Comparison of ENCODE assay signal across 26 mouse cellular contexts in genomic region chr4:107732182-107732581, GRCm38 (mm10). TPM values are rescaled to one million over a fixed set of nuclear protein-coding genes. Genes with fewer than 3 reads are reported as not detected.
A peak's percentile ranks its signal among the peaks of the same experiment; 100 is the strongest.
DNase-seq lines count a peak whose midpoint lies in the region; ATAC-seq and TF ChIP-seq lines count a peak whose summit lies in the region.
"Had no signal": no experiment of that assay in that cellular context is flagged by ENCODE, and none has a peak within 500 bp of the region (broad histone marks: within the 10 kb centered on the region; RNA-seq: fewer than 3 reads in every experiment).

No protein-coding gene starts in this region.

- no peaks in the 10 kb centered on the region for H3K27me3 ChIP-seq in forebrain, embryonic 15.5 days
- H3K27me3 ChIP-seq in forebrain, embryonic 12.5 days, result peaks cover 8% of the 10 kb centered on the region; the same call in 1 of the 2 replicates
- H3K27me3 ChIP-seq in midbrain, embryonic 10.5 days (ENCODE audit: low read depth, poor library complexity, severe bottlenecking), result peaks cover 37% of the 10 kb centered on the region
- H3K27me3 ChIP-seq in midbrain, embryonic 16.5 days (ENCODE audit: control insufficient read depth, insufficient read depth, low read depth, low read length), result no peaks in the 10 kb centered on the region
- H3K27me3 ChIP-seq in limb, embryonic 12.5 days, result peaks cover 56% of the 10 kb centered on the region
- no peaks in the 10 kb centered on the region; the same call in 1 of the 2 replicates for H3K27me3 ChIP-seq in liver, postnatal 0 days (ENCODE audit: insufficient read depth, low read length)

- no peak overlapping the region for H3K4me3 ChIP-seq in forebrain, embryonic 15.5 days
- H3K4me3 ChIP-seq in forebrain, embryonic 12.5 days (replicated peaks), result no peak overlapping the region
- 0 out of 2 replicates have a peak overlapping the region, but pooled peaks have one; percentile 16 for H3K4me3 ChIP-seq in midbrain, embryonic 10.5 days
- no peak overlapping the region for H3K4me3 ChIP-seq in midbrain, embryonic 16.5 days (ENCODE audit: low read depth, low read length)
- H3K4me3 ChIP-seq in limb, embryonic 12.5 days (replicated peaks), result no peak overlapping the region
- H3K4me3 ChIP-seq in liver, postnatal 0 days (ENCODE audit: low read depth, low read length), result no peak overlapping the region
- H3K4me3 ChIP-seq: gastrocnemius, adult 2 months; heart, embryonic 10.5 days; kidney, embryonic 15.5 days; midbrain, embryonic 12.5 days had no signal

- DNase-seq in midbrain, embryonic 10.5 days (ENCODE audit: low spot score), result no peak
- DNase-seq in embryo, embryonic 9.5 days (ENCODE audit: extremely low spot score), result peak; percentile 45
- DNase-seq in ovary, adult 18-20 months (ENCODE audit: low spot score), result no peak
- no peak for DNase-seq in liver, postnatal 0 days
- DNase-seq: adrenal gland, postnatal 25 days; cerebellum, adult 8-10 months; gastrocnemius, adult 2 months; kidney, postnatal 4 days; left cerebral cortex, postnatal 4 days; lung, adult 18-20 months; lung, postnatal 10 days; thymus, adult 18-20 months; thymus, postnatal 36 days had no signal

- no peak for TF ChIP-seq CTCF in liver, postnatal 0 days (IDR thresholded peaks at IDR 0.05; ENCODE audit: low read depth)

- H3K27ac ChIP-seq in forebrain, embryonic 15.5 days (replicated peaks), result no peak overlapping the region
- no peak overlapping the region for H3K27ac ChIP-seq in forebrain, embryonic 12.5 days
- H3K27ac ChIP-seq in midbrain, embryonic 10.5 days (replicated peaks), result peak overlapping the region; percentile 61; the same call in 1 of the 2 replicates
- H3K27ac ChIP-seq in midbrain, embryonic 16.5 days (ENCODE audit: low read length), result no peak overlapping the region
- H3K27ac ChIP-seq in limb, embryonic 12.5 days, result no peak overlapping the region
- no peak overlapping the region for H3K27ac ChIP-seq in liver, postnatal 0 days (ENCODE audit: low read depth)
- H3K27ac ChIP-seq: gastrocnemius, adult 2 months; heart, embryonic 10.5 days; kidney, embryonic 15.5 days; midbrain, embryonic 12.5 days had no signal

- no peaks in the 10 kb centered on the region for H3K36me3 ChIP-seq in forebrain, embryonic 15.5 days
- no peaks in the 10 kb centered on the region for H3K36me3 ChIP-seq in forebrain, embryonic 12.5 days (replicated peaks)
- H3K36me3 ChIP-seq in midbrain, embryonic 10.5 days, result no peaks in the 10 kb centered on the region
- no peaks in the 10 kb centered on the region for H3K36me3 ChIP-seq in midbrain, embryonic 16.5 days (ENCODE audit: control insufficient read depth, insufficient read depth, low read length)
- H3K36me3 ChIP-seq in limb, embryonic 12.5 days, result no peaks in the 10 kb centered on the region
- no peaks in the 10 kb centered on the region for H3K36me3 ChIP-seq in liver, postnatal 0 days (replicated peaks; ENCODE audit: insufficient read depth, low read length)
- H3K36me3 ChIP-seq: heart, embryonic 10.5 days; kidney, embryonic 15.5 days; midbrain, embryonic 12.5 days had no signal

- no peak overlapping the region for H3K9ac ChIP-seq in forebrain, embryonic 15.5 days (replicated peaks)
- H3K9ac ChIP-seq in forebrain, embryonic 12.5 days, result no peak overlapping the region
- H3K9ac ChIP-seq in midbrain, embryonic 16.5 days (ENCODE audit: low read depth, low read length), result no peak overlapping the region
- H3K9ac ChIP-seq in limb, embryonic 12.5 days (replicated peaks), result no peak overlapping the region
- no peak overlapping the region for H3K9ac ChIP-seq in liver, postnatal 0 days (replicated peaks)
- H3K9ac ChIP-seq: kidney, embryonic 15.5 days; midbrain, embryonic 12.5 days had no signal

- WGBS in forebrain, embryonic 15.5 days, result 25% methylated on average over 4 of the region's 4 CpGs
- WGBS in forebrain, embryonic 12.5 days, result 19% methylated on average over 4 of the region's 4 CpGs
- 10% methylated on average over 4 of the region's 4 CpGs for WGBS in midbrain, embryonic 10.5 days
- 20% methylated on average over 4 of the region's 4 CpGs for WGBS in midbrain, embryonic 16.5 days
- 5% methylated on average over 4 of the region's 4 CpGs for WGBS in limb, embryonic 12.5 days
- 57% methylated on average over 4 of the region's 4 CpGs for WGBS in liver, postnatal 0 days (ENCODE audit: insufficient replicate concordance)

- no peaks in the 10 kb centered on the region for H3K9me3 ChIP-seq in forebrain, embryonic 15.5 days
- no peaks in the 10 kb centered on the region for H3K9me3 ChIP-seq in forebrain, embryonic 12.5 days
- no peaks in the 10 kb centered on the region for H3K9me3 ChIP-seq in midbrain, embryonic 10.5 days (replicated peaks)
- H3K9me3 ChIP-seq in midbrain, embryonic 16.5 days (replicated peaks; ENCODE audit: control insufficient read depth, low read length, poor library complexity, severe bottlenecking), result no peaks in the 10 kb centered on the region
- no peaks in the 10 kb centered on the region for H3K9me3 ChIP-seq in limb, embryonic 12.5 days
- no peaks in the 10 kb centered on the region for H3K9me3 ChIP-seq in liver, postnatal 0 days (ENCODE audit: low read length)
- H3K9me3 ChIP-seq: heart, embryonic 10.5 days; kidney, embryonic 15.5 days; midbrain, embryonic 12.5 days had no signal

- H3K4me1 ChIP-seq in forebrain, embryonic 15.5 days, result peaks cover 34% of the 10 kb centered on the region
- peaks cover 47% of the 10 kb centered on the region for H3K4me1 ChIP-seq in forebrain, embryonic 12.5 days
- peaks cover 45% of the 10 kb centered on the region for H3K4me1 ChIP-seq in midbrain, embryonic 10.5 days
- H3K4me1 ChIP-seq in midbrain, embryonic 16.5 days (ENCODE audit: control insufficient read depth, insufficient read depth, low read length), result peaks cover 14% of the 10 kb centered on the region; the same call in 1 of the 2 replicates
- H3K4me1 ChIP-seq in limb, embryonic 12.5 days (replicated peaks), result peaks cover 34% of the 10 kb centered on the region
- no peaks in the 10 kb centered on the region for H3K4me1 ChIP-seq in liver, postnatal 0 days (ENCODE audit: insufficient read depth)

- no peak overlapping the region for H3K4me2 ChIP-seq in forebrain, embryonic 15.5 days (replicated peaks)
- H3K4me2 ChIP-seq in forebrain, embryonic 12.5 days, result no peak overlapping the region
- no peak overlapping the region for H3K4me2 ChIP-seq in midbrain, embryonic 16.5 days (ENCODE audit: low read length)
- peak overlapping the region; percentile 3; the same call in 1 of the 2 replicates for H3K4me2 ChIP-seq in limb, embryonic 12.5 days
- H3K4me2 ChIP-seq in liver, postnatal 0 days (ENCODE audit: low read depth, low read length), result no peak overlapping the region
- H3K4me2 ChIP-seq: kidney, embryonic 15.5 days; liver, embryonic 11.5 days; midbrain, embryonic 12.5 days had no signal

- no peak for TF ChIP-seq EP300 in liver, postnatal 0 days (IDR thresholded peaks at IDR 0.05; ENCODE audit: low read depth)

- ATAC-seq in forebrain, embryonic 15.5 days (replicated peaks), result 0 out of 2 replicates have a peak, but pooled peaks have one; percentile 6
- no peak for ATAC-seq in forebrain, embryonic 12.5 days (ENCODE audit: low FRiP score)
- ATAC-seq in midbrain, embryonic 16.5 days, result no peak
- no peak for ATAC-seq in limb, embryonic 12.5 days (ENCODE audit: insufficient number of reproducible peaks, insufficient read depth, low FRiP score, low TSS enrichment, low read depth)
- ATAC-seq in liver, postnatal 0 days, result no peak
- ATAC-seq: CD4-positive, CD25-positive, alpha-beta regulatory T cell, adult 4 months; intestine, embryonic 16.5 days had no signal

RNA-seq across cellular contexts. Expression of gene Dmrtb1, which starts 48.2 kb away (rescaled TPM):
- 18.7 and 20.4 TPM in 2 replicates for polyA plus RNA-seq in forebrain, embryonic 15.5 days (2015; fragmentation: Nextera tagmentation; extraction: Ambion mirVana)
- polyA plus RNA-seq in forebrain, embryonic 12.5 days (2016; fragmentation: Nextera tagmentation; extraction: Ambion mirVana), result 27.5 and 30.8 TPM in 2 replicates
- 7.7 and 15.9 TPM in 2 replicates for polyA plus RNA-seq in midbrain, embryonic 10.5 days (2016; fragmentation: Nextera tagmentation; extraction: Ambion mirVana)
- polyA plus RNA-seq in midbrain, embryonic 16.5 days (2015; fragmentation: Nextera tagmentation; extraction: Ambion mirVana), result 45.9 and 68.2 TPM in 2 replicates
- 0.25 and 0.27 TPM in 2 replicates for polyA plus RNA-seq in limb, embryonic 12.5 days (2016; fragmentation: Nextera tagmentation; extraction: Ambion mirVana)
- polyA plus RNA-seq in liver, postnatal 0 days (2015; fragmentation: Nextera tagmentation; extraction: Ambion mirVana), result not detected in 2 replicates
- polyA plus RNA-seq: CD4-positive, CD25-positive, alpha-beta regulatory T cell, adult 4 months; embryonic facial prominence, embryonic 14.5 days; heart, embryonic 16.5 days; intestine, embryonic 16.5 days; kidney, embryonic 15.5 days; liver, embryonic 11.5 days; stomach, embryonic 16.5 days had no signal
